Mouse (Mus musculus): ENCODE measurements around the gene Akirin1. TPM values are rescaled to one million over a fixed set of nuclear protein-coding genes. Genes with fewer than 3 reads are reported as not detected.

Akirin1 gene
- total RNA-seq, 1 experiment from 2014 or later, result 21.4 TPM

- ATAC-seq (replicated peaks in 1 of 2; ENCODE audit: insufficient read depth in 1 of 2, low FRiP score in 2 of 2, low TSS enrichment in 1 of 2, low read depth in 1 of 2, poor library complexity in 2 of 2, severe bottlenecking in 2 of 2), result no peak
These were observed 16.6 kb downstream of the Akirin1 start for GRCm38 (mm10) chr4:123733532-123733931.

- no peak for ATAC-seq (replicated peaks in 1 of 2; ENCODE audit: insufficient read depth in 1 of 2, low FRiP score in 2 of 2, low TSS enrichment in 1 of 2, low read depth in 1 of 2, poor library complexity in 2 of 2, severe bottlenecking in 2 of 2)
These were observed 17.2 kb downstream of the Akirin1 start for GRCm38 (mm10) chr4:123732921-123733320.

GRCm38 (mm10) chr4:123732163-123732910 lies 17.8 kb downstream of the Akirin1 start:
- ATAC-seq (replicated peaks in 1 of 2; ENCODE audit: insufficient read depth in 1 of 2, low FRiP score in 2 of 2, low TSS enrichment in 1 of 2, low read depth in 1 of 2, poor library complexity in 2 of 2, severe bottlenecking in 2 of 2), result no peak

- no peak for ATAC-seq (replicated peaks in 1 of 2; ENCODE audit: insufficient read depth in 1 of 2, low FRiP score in 2 of 2, low TSS enrichment in 1 of 2, low read depth in 1 of 2, poor library complexity in 2 of 2, severe bottlenecking in 2 of 2)
These were observed 28.4 kb downstream of the Akirin1 start for GRCm38 (mm10) chr4:123721761-123722160.

- ATAC-seq (replicated peaks in 1 of 2; ENCODE audit: insufficient read depth in 1 of 2, low FRiP score in 2 of 2, low TSS enrichment in 1 of 2, low read depth in 1 of 2, poor library complexity in 2 of 2, severe bottlenecking in 2 of 2), result no peak
These were observed 31.7 kb downstream of the Akirin1 start for GRCm38 (mm10) chr4:123718434-123718780.

GRCm38 (mm10) chr4:123717574-123718433 lies 32.3 kb downstream of the Akirin1 start, which contains the start of gene Ndufs5:
Gene Ndufs5 (minus strand): TSS chr4:123718202.
- peak; percentile 99 for ATAC-seq (replicated peaks in 1 of 2; ENCODE audit: insufficient read depth in 1 of 2, low FRiP score in 2 of 2, low TSS enrichment in 1 of 2, low read depth in 1 of 2, poor library complexity in 2 of 2, severe bottlenecking in 2 of 2)

- ATAC-seq (replicated peaks in 1 of 2; ENCODE audit: insufficient read depth in 1 of 2, low FRiP score in 2 of 2, low TSS enrichment in 1 of 2, low read depth in 1 of 2, poor library complexity in 2 of 2, severe bottlenecking in 2 of 2), result no peak
These were observed 37.7 kb downstream of the Akirin1 start for GRCm38 (mm10) chr4:123712431-123712830.

GRCm38 (mm10) chr4:123707340-123707739 lies 42.8 kb downstream of the Akirin1 start:
- no peak for ATAC-seq (replicated peaks in 1 of 2; ENCODE audit: insufficient read depth in 1 of 2, low FRiP score in 2 of 2, low TSS enrichment in 1 of 2, low read depth in 1 of 2, poor library complexity in 2 of 2, severe bottlenecking in 2 of 2)

GRCm38 (mm10) chr4:123705340-123705739 lies 44.8 kb downstream of the Akirin1 start:
- no peak for ATAC-seq (replicated peaks in 1 of 2; ENCODE audit: insufficient read depth in 1 of 2, low FRiP score in 2 of 2, low TSS enrichment in 1 of 2, low read depth in 1 of 2, poor library complexity in 2 of 2, severe bottlenecking in 2 of 2)

- no peak for ATAC-seq (replicated peaks in 1 of 2; ENCODE audit: insufficient read depth in 1 of 2, low FRiP score in 2 of 2, low TSS enrichment in 1 of 2, low read depth in 1 of 2, poor library complexity in 2 of 2, severe bottlenecking in 2 of 2)
These were observed 56.8 kb downstream of the Akirin1 start for GRCm38 (mm10) chr4:123693384-123693783.

GRCm38 (mm10) chr4:123692071-123692470 lies 58.1 kb downstream of the Akirin1 start:
- ATAC-seq (replicated peaks in 1 of 2; ENCODE audit: insufficient read depth in 1 of 2, low FRiP score in 2 of 2, low TSS enrichment in 1 of 2, low read depth in 1 of 2, poor library complexity in 2 of 2, severe bottlenecking in 2 of 2), result no peak

GRCm38 (mm10) chr4:123690311-123690710 lies 59.8 kb downstream of the Akirin1 start:
- ATAC-seq (replicated peaks in 1 of 2; ENCODE audit: insufficient read depth in 1 of 2, low FRiP score in 2 of 2, low TSS enrichment in 1 of 2, low read depth in 1 of 2, poor library complexity in 2 of 2, severe bottlenecking in 2 of 2), result no peak

GRCm38 (mm10) chr4:123687025-123687781 lies 62.9 kb downstream of the Akirin1 start:
- ATAC-seq (replicated peaks in 1 of 2; ENCODE audit: insufficient read depth in 1 of 2, low FRiP score in 2 of 2, low TSS enrichment in 1 of 2, low read depth in 1 of 2, poor library complexity in 2 of 2, severe bottlenecking in 2 of 2), result peak; percentile 19 to 23; a peak in 2 of 4 replicates

- ATAC-seq (replicated peaks in 1 of 2; ENCODE audit: insufficient read depth in 1 of 2, low FRiP score in 2 of 2, low TSS enrichment in 1 of 2, low read depth in 1 of 2, poor library complexity in 2 of 2, severe bottlenecking in 2 of 2), result peak in 1 of 2 experiments; percentile 33; a peak in 1 of 4 replicates
These were observed 63.6 kb downstream of the Akirin1 start for GRCm38 (mm10) chr4:123686368-123687024.

- no peak for ATAC-seq (replicated peaks in 1 of 2; ENCODE audit: insufficient read depth in 1 of 2, low FRiP score in 2 of 2, low TSS enrichment in 1 of 2, low read depth in 1 of 2, poor library complexity in 2 of 2, severe bottlenecking in 2 of 2)
These were observed 64.5 kb downstream of the Akirin1 start for GRCm38 (mm10) chr4:123685506-123686242.

GRCm38 (mm10) chr4:123685046-123685445 lies 65.1 kb downstream of the Akirin1 start:
- ATAC-seq (replicated peaks in 1 of 2; ENCODE audit: insufficient read depth in 1 of 2, low FRiP score in 2 of 2, low TSS enrichment in 1 of 2, low read depth in 1 of 2, poor library complexity in 2 of 2, severe bottlenecking in 2 of 2), result no peak
